Mouse (Mus musculus): ENCODE results near the gene Cebpg. TPM values are rescaled to one million over a fixed set of nuclear protein-coding genes. Genes with fewer than 3 reads are reported as not detected.

The Cebpg gene
- polyA plus RNA-seq (2014; fragmentation: Illumina TruSeq; extraction: RNeasy Lipid Tissue Mini Kit (QIAGEN cat#74804); ENCODE audit: low read depth, low replicate concordance), result 54.8 TPM

DNA sequence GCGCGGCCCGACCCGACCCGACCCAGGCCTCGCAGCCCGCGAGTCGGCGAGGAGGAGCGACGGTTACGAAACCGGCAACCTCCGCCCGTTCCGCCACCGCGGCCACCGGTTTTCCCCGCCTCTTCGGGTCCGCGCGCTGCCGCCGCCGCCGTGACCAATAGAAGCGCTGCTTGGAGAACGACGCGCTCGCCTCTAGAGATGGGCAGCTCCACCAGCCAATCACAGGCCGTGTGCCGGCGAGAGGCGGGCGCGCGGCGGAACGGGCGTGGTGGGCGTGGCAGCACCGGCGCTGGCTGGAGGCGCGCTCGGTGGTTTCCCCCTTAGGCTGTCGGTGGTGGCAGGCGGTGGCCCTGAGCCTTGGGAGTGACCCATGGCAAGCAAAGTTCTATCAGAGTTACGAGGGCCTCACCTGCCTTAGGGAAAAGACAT lies at the start of gene Cebpg:
Gene Cebpg, minus strand, starts transcription at position 138 of the 429 bp plus-strand sequence.

Other genes starting within 250 kb of the Cebpg start
- gene Chst8, start 243.9 kb downstream of the Cebpg start, polyA plus RNA-seq (2014; fragmentation: Illumina TruSeq; extraction: RNeasy Lipid Tissue Mini Kit (QIAGEN cat#74804); ENCODE audit: low read depth, low replicate concordance), result not detected
- 2.6 TPM for gene Pepd, start 144.2 kb downstream of the Cebpg start, polyA plus RNA-seq (2014; fragmentation: Illumina TruSeq; extraction: RNeasy Lipid Tissue Mini Kit (QIAGEN cat#74804); ENCODE audit: low read depth, low replicate concordance)
- gene Cebpa, start 62.7 kb upstream of the Cebpg start, polyA plus RNA-seq (2014; fragmentation: Illumina TruSeq; extraction: RNeasy Lipid Tissue Mini Kit (QIAGEN cat#74804); ENCODE audit: low read depth, low replicate concordance), result 0.36 TPM
- not detected for gene Slc7a10, start 129.8 kb upstream of the Cebpg start, polyA plus RNA-seq (2014; fragmentation: Illumina TruSeq; extraction: RNeasy Lipid Tissue Mini Kit (QIAGEN cat#74804); ENCODE audit: low read depth, low replicate concordance)
- gene Lrp3, start 158.9 kb upstream of the Cebpg start, polyA plus RNA-seq (2014; fragmentation: Illumina TruSeq; extraction: RNeasy Lipid Tissue Mini Kit (QIAGEN cat#74804); ENCODE audit: low read depth, low replicate concordance), result not detected

Data from testis, adult 10 weeks (tissue).